Mouse (Mus musculus) ES-E14 (cell line): Measurements from ENCODE around the gene Vps13c. TPM values are rescaled to one million over a fixed set of nuclear protein-coding genes. Genes with fewer than 3 reads are reported as not detected.
A peak's percentile ranks its signal among the peaks of the same experiment; 100 is the strongest.

ENCODE experiments used
- DNase-seq: peaks from one replicate; pipeline ENCODE4 v3.0.0-alpha.2; 2013; ENCODE audit warnings: low read depth, low spot score
- H3K27ac ChIP-seq: 2 replicates; pipeline ENCODE4 v1.5.1; 2012; ENCODE audit warnings: low read depth, mild to moderate bottlenecking, low read length, moderate library complexity, mixed read lengths; ENCODE audit not compliant: poor library complexity, insufficient read depth, severe bottlenecking
- H3K36me3 ChIP-seq: 2 replicates; pipeline ENCODE4 v1.6.1; 2012; ENCODE audit warnings: mild to moderate bottlenecking, low read length, moderate library complexity, mixed read lengths; ENCODE audit not compliant: control insufficient read depth, poor library complexity, insufficient read depth, severe bottlenecking
- H3K4me1 ChIP-seq, 2 experiments: fragments of 150-350 bp in 1 of 2; sonication (generic) in 1 of 2; 2 replicates each; pipeline ENCODE4 v1.6.1; 2012; ENCODE audit warnings: low read length in 2 of 2, mild to moderate bottlenecking in 1 of 2, mixed read lengths in 1 of 2; ENCODE audit not compliant: control insufficient read depth in 2 of 2, insufficient read depth in 2 of 2, poor library complexity in 1 of 2
- H3K4me3 ChIP-seq, 2 experiments: fragments of 150-350 bp in 1 of 2; sonication (generic) in 1 of 2; 2 replicates each; pipeline ENCODE4 v1.5.1; 2012; ENCODE audit warnings: low read length in 2 of 2, low read depth in 1 of 2, mild to moderate bottlenecking in 1 of 2, mixed read lengths in 1 of 2; ENCODE audit not compliant: insufficient read depth in 1 of 2, poor library complexity in 1 of 2, severe bottlenecking in 1 of 2
- H3K9ac ChIP-seq: 2 replicates; pipeline ENCODE4 v1.6.1; 2012; ENCODE audit warnings: low read depth, mild to moderate bottlenecking, low read length, mixed read lengths; ENCODE audit not compliant: poor library complexity, insufficient read depth, severe bottlenecking
- H3K9me3 ChIP-seq: fragments of 150-350 bp; sonication (generic); 2 replicates; pipeline ENCODE4 v1.6.1; 2012; ENCODE audit warnings: low read depth, mild to moderate bottlenecking, low read length; ENCODE audit not compliant: control insufficient read depth, insufficient read depth
- CHD2 ChIP-seq: IDR thresholded peaks from 2 replicates; pipeline ENCODE4 v1.6.1; 2014; ENCODE audit warnings: mild to moderate bottlenecking, low read depth, low read length, inconsistent platforms
- HCFC1 ChIP-seq: IDR thresholded peaks from 2 replicates; pipeline ENCODE4 v1.6.1; 2012; ENCODE audit warnings: low read length, inconsistent platforms, borderline replicate concordance; ENCODE audit not compliant: insufficient read depth
- MAFK ChIP-seq: IDR thresholded peaks from 2 replicates; pipeline ENCODE4 v1.6.1; 2014; ENCODE audit warnings: mild to moderate bottlenecking, low read depth, low read length, inconsistent platforms; ENCODE audit not compliant: insufficient read depth
- ZC3H11A ChIP-seq: IDR thresholded peaks from 2 replicates; pipeline ENCODE4 v1.6.1; 2012; ENCODE audit warnings: low read depth, mild to moderate bottlenecking, inconsistent platforms, low read length, borderline replicate concordance
- ZNF384 ChIP-seq: IDR thresholded peaks from 2 replicates; pipeline ENCODE4 v1.6.1; 2012; ENCODE audit warnings: low read depth, low read length, inconsistent platforms
- in situ Hi-C, 2 experiments: fragments of 600-800 bp; cut with MboI; formaldehyde crosslinking; loops; one replicate each; pipeline ENCODE4 v1.15.1; 2025; ENCODE audit warnings: low sequenced_read_pairs in 2 of 2, inconsistent platforms in 1 of 2; ENCODE audit not compliant: unreplicated experiment in 2 of 2
- total RNA-seq: library from RNA; depleted of rRNA; stranded (reverse); fragments of 300-350 nt; gene quantifications from 2 replicates; pipeline ENCODE4 v1.2.3, GENCODE M21; 2012

The Vps13c gene
- total RNA-seq, 1 experiment: 27.3 TPM

GRCm38 (mm10) chr9:67869691-67870450 lies 29.7 kb downstream of the Vps13c start:
- H3K4me3 ChIP-seq: no peak overlapping the region
- no peak overlapping the region for H3K9ac ChIP-seq
- DNase-seq: no peak
- no peak overlapping the region for H3K27ac ChIP-seq
- H3K36me3 ChIP-seq: no peaks in the 10 kb centered on the region
- TF ChIP-seq ZNF384 (no peak), ZC3H11A (no peak), MAFK (no peak), HCFC1 (no peak), CHD2 (no peak)
- no peaks in the 10 kb centered on the region for H3K9me3 ChIP-seq
- in situ Hi-C loops: no loop called here
- no peaks in the 10 kb centered on the region; a peak in 1 of 4 replicates for H3K4me1 ChIP-seq

GRCm38 (mm10) chr9:67874522-67875222 lies 34.5 kb downstream of the Vps13c start:
- Histone ChIP-seq H3K9me3 (no peaks in the 10 kb centered on the region), H3K27ac (no peak overlapping the region), H3K9ac (no peak overlapping the region), H3K4me3 (no peak overlapping the region), H3K36me3 (no peaks in the 10 kb centered on the region), H3K4me1 (peaks cover 3 to 6% of the 10 kb centered on the region in 2 experiments; a peak in 2 of 4 replicates)
- DNase-seq: no peak
- in situ Hi-C loops: no loop called here
- no peak for TF ChIP-seq CHD2
- TF ChIP-seq ZNF384: no peak
- no peak for TF ChIP-seq HCFC1

GRCm38 (mm10) chr9:67875337-67875736 lies 35.1 kb downstream of the Vps13c start:
- Histone ChIP-seq H3K9me3 (no peaks in the 10 kb centered on the region), H3K27ac (no peak overlapping the region), H3K9ac (no peak overlapping the region), H3K4me1 (peaks cover 3 to 6% of the 10 kb centered on the region in 2 experiments; a peak in 2 of 4 replicates), H3K36me3 (no peaks in the 10 kb centered on the region), H3K4me3 (no peak overlapping the region)
- no peak for TF ChIP-seq ZC3H11A
- TF ChIP-seq ZNF384: no peak
- no peak for TF ChIP-seq MAFK
- TF ChIP-seq HCFC1: no peak
- TF ChIP-seq CHD2: no peak
- in situ Hi-C loops: no loop called here
- DNase-seq: peak; percentile 33

- DNase-seq: no peak
- no peaks in the 10 kb centered on the region; the same call in 1 of the 2 replicates for H3K36me3 ChIP-seq
- in situ Hi-C loops: no loop called here
- H3K27ac ChIP-seq: 0 out of 2 replicates have a peak overlapping the region, but pooled peaks have one; percentile 24
- H3K4me3 ChIP-seq: no peak overlapping the region
- H3K9me3 ChIP-seq: no peaks in the 10 kb centered on the region
- TF ChIP-seq ZC3H11A (no peak), ZNF384 (no peak), CHD2 (no peak), HCFC1 (no peak), MAFK (no peak)
- peaks cover 3 to 6% of the 10 kb centered on the region in 2 experiments; a peak in 2 of 4 replicates for H3K4me1 ChIP-seq
- H3K9ac ChIP-seq: peak overlapping the region; percentile 10; the same call in 1 of the 2 replicates
Observed at GRCm38 (mm10) chr9:67877081-67877718, 37.0 kb downstream of the Vps13c start.
